Mouse (Mus musculus) liver, embryonic 15.5 days (tissue): ENCODE results near the gene Ino80b. TPM values are rescaled to one million over a fixed set of nuclear protein-coding genes. Genes with fewer than 3 reads are reported as not detected.

Source experiments
- ATAC-seq: fragments of 200-750 bp; cut with Nextera tagmentation; 2 replicates; pipeline ENCODE4 v1.8.0; 2017; ENCODE audit warnings: moderate number of reproducible peaks, mild to moderate bottlenecking, moderate library complexity; ENCODE audit not compliant: insufficient read depth
- H3K27ac ChIP-seq: fragments of 300-500 bp; sonication (generic); replicated peaks from 2 replicates; pipeline ENCODE4 v1.5.1; 2015; ENCODE audit warnings: mild to moderate bottlenecking, inconsistent platforms
- H3K27me3 ChIP-seq: fragments of 300-500 bp; sonication (generic); 2 replicates; pipeline ENCODE4 v1.6.1; 2015; ENCODE audit warnings: mild to moderate bottlenecking, inconsistent platforms
- H3K36me3 ChIP-seq: fragments of 300-500 bp; sonication (generic); replicated peaks from 2 replicates; pipeline ENCODE4 v1.6.1; 2015; ENCODE audit warnings: moderate library complexity, mild to moderate bottlenecking, inconsistent platforms
- H3K4me1 ChIP-seq: fragments of 300-500 bp; sonication (generic); replicated peaks from 2 replicates; pipeline ENCODE4 v1.6.1; 2015; ENCODE audit warnings: inconsistent platforms
- H3K4me2 ChIP-seq: fragments of 300-500 bp; sonication (generic); 2 replicates; pipeline ENCODE4 v1.6.1; 2015; ENCODE audit warnings: moderate library complexity, mild to moderate bottlenecking, inconsistent platforms
- H3K4me3 ChIP-seq: fragments of 300-500 bp; sonication (generic); replicated peaks from 2 replicates; pipeline ENCODE4 v1.5.1; 2015; ENCODE audit warnings: mild to moderate bottlenecking, inconsistent platforms
- H3K9ac ChIP-seq: fragments of 300-500 bp; sonication (generic); 2 replicates; pipeline ENCODE4 v1.6.1; 2015; ENCODE audit warnings: moderate library complexity, mild to moderate bottlenecking, inconsistent platforms
- H3K9me3 ChIP-seq: fragments of 300-500 bp; sonication (generic); replicated peaks from 2 replicates; pipeline ENCODE4 v1.6.1; 2016; ENCODE audit warnings: inconsistent platforms
- WGBS: fragments of 180-500 bp; shearing (Covaris S2); methylation state at CpG from one replicate; pipeline ENCODE4 v1.1.7; 2015; ENCODE audit warnings: mixed read lengths; ENCODE audit not compliant: insufficient replicate concordance; 5-methylcytosine and 5-hydroxymethylcytosine counted together
- polyA plus RNA-seq: library from polyadenylated mRNA; unstranded; fragments of >200 nt; fragmentation: Nextera tagmentation; extraction: Ambion mirVana; gene quantifications from 2 replicates; pipeline ENCODE4 v1.2.1, GENCODE M21; 2015

The Ino80b gene
- polyA plus RNA-seq, 1 experiment from 2014 or later: 5.3 TPM

DNA sequence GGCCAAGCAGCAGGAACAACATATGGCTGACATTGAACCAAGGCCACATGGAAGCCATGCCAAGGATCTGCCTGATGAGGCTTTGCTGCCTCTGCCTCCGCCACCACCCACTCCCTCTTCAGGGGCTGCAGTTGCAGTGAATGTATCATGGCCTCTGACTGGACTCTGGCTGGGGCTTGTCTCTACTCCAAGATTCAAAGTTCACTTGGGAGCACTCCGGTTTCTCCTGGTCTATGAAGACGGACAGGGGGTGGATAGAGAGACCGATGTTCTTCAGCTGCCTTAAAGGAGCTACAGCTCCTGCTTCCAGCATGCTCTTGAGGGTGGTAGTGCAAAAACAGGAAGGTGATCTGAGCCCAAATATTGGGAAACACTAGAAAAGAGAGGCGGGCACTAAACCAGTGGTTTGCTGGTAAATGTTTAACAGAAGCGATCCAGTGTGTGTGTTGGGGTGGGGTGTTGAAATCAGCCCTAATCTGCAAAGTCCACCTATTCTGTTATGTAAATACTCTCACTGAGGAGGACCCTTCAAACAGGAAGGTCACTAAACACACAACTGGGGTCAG is 6.3 kb upstream of the Ino80b start:
- Histone ChIP-seq H3K27me3 (peaks cover 21% of the 10 kb centered on the region), H3K4me1 (peaks cover 29% of the 10 kb centered on the region), H3K9ac (no peak overlapping the region), H3K9me3 (no peaks in the 10 kb centered on the region), H3K4me3 (no peak overlapping the region), H3K36me3 (no peaks in the 10 kb centered on the region), H3K4me2 (peak overlapping the region; percentile 37), H3K27ac (peak overlapping the region; percentile 78)
- WGBS: 36% methylated on average over 6 of the region's 6 CpGs
- peak; percentile 70 for ATAC-seq

GRCm38 (mm10) chr6:83127419-83127818 is 2.2 kb upstream of the Ino80b start:
- H3K36me3 ChIP-seq: peaks cover 6% of the 10 kb centered on the region; the same call in 1 of the 2 replicates
- ATAC-seq: no peak

GRCm38 (mm10) chr6:83124851-83125312 is 349 bp downstream of the Ino80b start:
- WGBS: under 1% methylated on average over 30 of the region's 30 CpGs
- Histone ChIP-seq H3K9ac (peak overlapping the region; percentile 82), H3K27me3 (no peaks in the 10 kb centered on the region), H3K4me3 (peak overlapping the region; percentile 84), H3K9me3 (no peaks in the 10 kb centered on the region), H3K27ac (peak overlapping the region; percentile 90), H3K4me2 (peak overlapping the region; percentile 91), H3K36me3 (peaks cover 6% of the 10 kb centered on the region; the same call in 1 of the 2 replicates), H3K4me1 (peaks cover 50% of the 10 kb centered on the region)
- ATAC-seq: no peak

More at GRCm38 (mm10) chr6:83127419-83127818, 2.2 kb upstream of the Ino80b start:
- Histone ChIP-seq H3K4me2 (no peak overlapping the region), H3K27me3 (no peaks in the 10 kb centered on the region), H3K4me1 (peaks cover 39% of the 10 kb centered on the region), H3K27ac (no peak overlapping the region), H3K9me3 (no peaks in the 10 kb centered on the region), H3K4me3 (no peak overlapping the region), H3K9ac (no peak overlapping the region)
- WGBS: 83% methylated on average over 5 of the region's 5 CpGs

- Histone ChIP-seq H3K27me3 (no peaks in the 10 kb centered on the region), H3K4me1 (peaks cover 69% of the 10 kb centered on the region), H3K27ac (0 out of 2 replicates have a peak overlapping the region, but pooled peaks have one; percentile 2), H3K4me2 (peak overlapping the region; percentile 100), H3K9me3 (no peaks in the 10 kb centered on the region), H3K9ac (no peak overlapping the region; the same call in 1 of the 2 replicates), H3K4me3 (peak overlapping the region; percentile 77; the same call in 1 of the 2 replicates), H3K36me3 (peaks cover 24% of the 10 kb centered on the region)
- no peak for ATAC-seq
- 90% methylated on average over 5 of the region's 5 CpGs for WGBS
Observed at GRCm38 (mm10) chr6:83122961-83123360, 2.3 kb downstream of the Ino80b start.

- peak overlapping the region; percentile 97 for H3K27ac ChIP-seq
- ATAC-seq: peak; percentile 45
- H3K36me3 ChIP-seq: peaks cover 33% of the 10 kb centered on the region
- H3K9ac ChIP-seq: peak overlapping the region; percentile 87
- H3K4me2 ChIP-seq: peak overlapping the region; percentile 100
- peaks cover 77% of the 10 kb centered on the region for H3K4me1 ChIP-seq
- 2% methylated on average over 52 of the region's 52 CpGs for WGBS
- peak overlapping the region; percentile 77 for H3K4me3 ChIP-seq
- no peaks in the 10 kb centered on the region for H3K9me3 ChIP-seq
- no peaks in the 10 kb centered on the region for H3K27me3 ChIP-seq
Observed at GRCm38 (mm10) chr6:83121863-83122710, 3.1 kb downstream of the Ino80b start.

GRCm38 (mm10) chr6:83120930-83121862 is 4.0 kb downstream of the Ino80b start, which contains the start of gene Wbp1:
Gene Wbp1 (minus strand): TSS chr6:83121559.
- Histone ChIP-seq H3K4me3 (peak within 1 kb of the TSS; percentile 77), H3K9ac (peak within 1 kb of the TSS; percentile 87), H3K36me3 (peaks cover 39% of the 10 kb centered on the region), H3K4me1 (peaks cover 86% of the 10 kb centered on the region), H3K9me3 (no peaks in the 10 kb centered on the region), H3K27ac (peak within 1 kb of the TSS; percentile 97), H3K4me2 (peak within 1 kb of the TSS; percentile 100), H3K27me3 (no peaks in the 10 kb centered on the region)
- WGBS: under 1% methylated on average over 38 of the region's 38 CpGs
- ATAC-seq: peak; percentile 91

GRCm38 (mm10) chr6:83119734-83120051 is 5.5 kb downstream of the Ino80b start:
- H3K4me1 ChIP-seq: peaks cover 87% of the 10 kb centered on the region
- no peaks in the 10 kb centered on the region for H3K9me3 ChIP-seq
- H3K9ac ChIP-seq: no peak overlapping the region; the same call in 1 of the 2 replicates
- peak overlapping the region; percentile 100 for H3K4me2 ChIP-seq
- H3K4me3 ChIP-seq: peak overlapping the region; percentile 77
- peak overlapping the region; percentile 97 for H3K27ac ChIP-seq
- 75% methylated on average over 7 of the region's 7 CpGs for WGBS
- peaks cover 39% of the 10 kb centered on the region for H3K36me3 ChIP-seq
- ATAC-seq: no peak
- no peaks in the 10 kb centered on the region for H3K27me3 ChIP-seq

DNA sequence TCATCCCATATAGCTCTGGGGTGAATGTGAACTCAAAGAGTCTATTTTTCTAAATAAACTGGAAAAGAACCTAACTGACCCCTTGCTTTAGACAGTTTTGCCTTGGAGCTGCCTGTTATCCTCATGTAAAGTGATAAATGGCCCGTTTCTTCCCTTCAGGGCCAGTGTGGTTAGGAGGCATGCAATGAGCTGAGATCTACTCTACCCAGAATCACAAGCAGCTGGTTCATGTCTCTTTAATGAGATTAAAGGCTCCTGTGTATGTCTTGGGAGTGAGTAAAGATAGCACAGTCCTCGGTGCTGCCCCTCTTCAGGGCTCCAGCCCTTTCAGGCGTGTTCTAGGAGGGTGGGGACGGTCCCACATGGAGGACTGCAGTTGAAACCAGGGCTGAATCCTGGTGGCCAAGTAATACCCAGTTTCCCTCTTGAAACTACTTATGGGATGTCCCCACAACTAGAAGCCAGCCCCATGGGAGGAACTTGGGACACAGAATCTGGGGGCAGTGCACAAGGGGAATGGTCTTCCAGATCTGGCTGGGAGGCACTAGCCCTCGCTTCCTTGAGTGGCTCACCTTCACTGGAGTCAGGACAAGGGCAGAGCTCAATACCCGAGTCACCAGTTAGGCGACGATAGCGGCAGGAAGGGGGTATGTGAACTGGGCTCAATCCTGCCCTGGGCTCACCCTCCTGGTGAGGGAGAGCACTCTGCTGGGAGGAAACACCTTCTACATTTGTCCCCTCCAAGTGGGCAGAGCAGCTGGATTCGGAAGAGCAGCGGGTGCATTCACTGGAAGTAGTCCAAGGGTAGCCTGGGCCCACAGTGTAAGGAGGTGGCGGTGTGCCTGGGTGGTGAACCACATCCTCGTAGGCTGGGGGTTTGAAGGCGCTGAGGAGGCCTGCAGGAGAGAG is 6.2 kb downstream of the Ino80b start:
- no peaks in the 10 kb centered on the region for H3K27me3 ChIP-seq
- ATAC-seq: no peak
- peak overlapping the region; percentile 100; the same call in 1 of the 2 replicates for H3K4me2 ChIP-seq
- 0 out of 2 replicates have a peak overlapping the region, but pooled peaks have one; percentile 77 for H3K4me3 ChIP-seq
- H3K9me3 ChIP-seq: no peaks in the 10 kb centered on the region
- whole genome bisulfite sequencing: 60% methylated on average over 14 of the region's 14 CpGs
- peaks cover 39% of the 10 kb centered on the region for H3K36me3 ChIP-seq
- H3K9ac ChIP-seq: no peak overlapping the region
- peaks cover 88% of the 10 kb centered on the region for H3K4me1 ChIP-seq
- H3K27ac ChIP-seq: 0 out of 2 replicates have a peak overlapping the region, but pooled peaks have one; percentile 7

- Histone ChIP-seq H3K9ac (no peak overlapping the region), H3K4me3 (no peak overlapping the region), H3K4me2 (no peak overlapping the region), H3K9me3 (no peaks in the 10 kb centered on the region), H3K4me1 (peaks cover 88% of the 10 kb centered on the region), H3K27ac (0 out of 2 replicates have a peak overlapping the region, but pooled peaks have one; percentile 7), H3K27me3 (no peaks in the 10 kb centered on the region), H3K36me3 (peaks cover 36% of the 10 kb centered on the region)
- ATAC-seq: no peak
- 82% methylated on average over 11 of the region's 11 CpGs for WGBS
Observed at GRCm38 (mm10) chr6:83118369-83118768, 6.9 kb downstream of the Ino80b start.

DNA sequence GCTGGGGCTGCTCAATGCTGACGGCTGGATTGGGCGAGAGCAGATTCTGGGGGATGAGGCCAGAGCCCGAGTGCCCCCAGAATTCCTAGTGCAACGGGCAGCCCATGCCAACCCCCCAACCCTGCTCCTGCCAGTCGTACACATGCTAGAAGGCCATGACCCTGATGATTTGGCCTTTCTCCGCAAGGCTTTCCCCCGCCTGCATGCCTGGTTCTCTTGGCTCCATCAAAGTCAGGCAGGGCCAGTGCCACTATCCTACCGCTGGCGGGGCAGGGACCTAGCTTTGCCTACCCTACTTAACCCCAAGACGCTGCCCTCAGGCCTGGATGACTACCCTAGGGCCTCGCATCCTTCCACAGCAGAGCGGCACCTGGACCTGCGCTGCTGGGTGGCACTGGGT is 7.6 kb downstream of the Ino80b start:
- Histone ChIP-seq H3K9ac (no peak overlapping the region), H3K4me3 (no peak overlapping the region), H3K36me3 (peaks cover 33% of the 10 kb centered on the region), H3K27ac (no peak overlapping the region), H3K4me1 (peaks cover 83% of the 10 kb centered on the region), H3K27me3 (no peaks in the 10 kb centered on the region), H3K9me3 (no peaks in the 10 kb centered on the region), H3K4me2 (no peak overlapping the region)
- ATAC-seq: no peak
- 88% methylated on average over 13 of the region's 13 CpGs for WGBS
